In the genomic region with DNA sequence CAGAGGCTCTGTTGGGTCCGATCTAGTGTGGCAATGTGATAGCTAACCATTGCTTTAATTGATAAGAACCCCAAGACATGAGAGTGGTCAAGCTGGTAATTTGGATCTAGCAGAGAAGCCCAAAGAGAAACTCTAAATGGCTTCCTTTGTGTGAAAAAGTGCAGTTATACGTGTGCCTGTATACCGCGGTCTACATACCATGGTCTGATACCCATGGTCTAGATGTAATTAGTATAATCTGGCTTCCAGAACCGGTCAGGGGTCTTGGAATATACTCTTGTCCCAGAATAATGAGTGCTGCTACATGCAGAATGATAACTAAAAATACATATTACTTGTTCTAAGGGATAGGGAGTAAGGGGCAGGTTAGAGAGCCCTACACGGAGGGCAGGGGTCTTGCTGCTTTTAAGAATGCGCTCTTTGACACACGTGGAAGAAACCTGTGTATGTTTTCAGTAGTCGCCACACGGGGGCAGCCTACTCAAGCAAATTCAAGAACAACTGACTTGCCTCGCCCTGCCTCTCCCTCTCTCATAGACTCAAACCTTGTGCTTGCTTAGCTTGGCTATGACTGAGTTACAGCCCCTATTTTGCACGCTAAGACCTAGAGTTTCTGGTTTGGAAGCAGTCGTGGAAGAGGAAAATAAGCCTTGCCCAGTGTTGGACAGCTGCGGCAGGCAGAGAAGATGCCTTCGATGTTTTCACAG, we compare ENCODE assay signal across 8 mouse cellular contexts. TPM values are rescaled to one million over a fixed set of nuclear protein-coding genes. Genes with fewer than 3 reads are reported as not detected.
DNase-seq lines count a peak whose midpoint lies in the region; ATAC-seq lines count a peak whose summit lies in the region.

No protein-coding gene starts in this region.

- no peaks in the 10 kb centered on the region for H3K27me3 ChIP-seq in limb, embryonic 13.5 days
- no peaks in the 10 kb centered on the region for H3K27me3 ChIP-seq in midbrain, embryonic 16.5 days (ENCODE audit: control insufficient read depth, insufficient read depth, low read depth, low read length)

- peaks cover 6% of the 10 kb centered on the region for H3K36me3 ChIP-seq in limb, embryonic 13.5 days
- H3K36me3 ChIP-seq in midbrain, embryonic 16.5 days (ENCODE audit: control insufficient read depth, insufficient read depth, low read length) = no peaks in the 10 kb centered on the region

- no peak overlapping the region for H3K9ac ChIP-seq in limb, embryonic 13.5 days
- no peak overlapping the region for H3K9ac ChIP-seq in midbrain, embryonic 16.5 days (ENCODE audit: low read depth, low read length)

- H3K27ac ChIP-seq in limb, embryonic 13.5 days = no peak overlapping the region
- no peak overlapping the region for H3K27ac ChIP-seq in midbrain, embryonic 16.5 days (ENCODE audit: low read length)

- no peaks in the 10 kb centered on the region for H3K9me3 ChIP-seq in limb, embryonic 13.5 days
- H3K9me3 ChIP-seq in midbrain, embryonic 16.5 days (replicated peaks; ENCODE audit: control insufficient read depth, low read length, poor library complexity, severe bottlenecking) = no peaks in the 10 kb centered on the region

- WGBS in limb, embryonic 13.5 days = 55% methylated on average over 15 of the region's 15 CpGs
- WGBS in midbrain, embryonic 16.5 days = 54% methylated on average over 15 of the region's 15 CpGs

- no peaks in the 10 kb centered on the region for H3K4me1 ChIP-seq in limb, embryonic 13.5 days
- no peaks in the 10 kb centered on the region for H3K4me1 ChIP-seq in midbrain, embryonic 16.5 days (ENCODE audit: control insufficient read depth, insufficient read depth, low read length)

- H3K4me3 ChIP-seq in limb, embryonic 13.5 days = no peak overlapping the region
- H3K4me3 ChIP-seq in midbrain, embryonic 16.5 days (ENCODE audit: low read depth, low read length) = no peak overlapping the region

- DNase-seq in urinary bladder, postnatal 14 days (ENCODE audit: low spot score) = peak; percentile 68
- DNase-seq in urinary bladder, postnatal 10 days (ENCODE audit: low spot score) = no peak
- DNase-seq in embryo, embryonic 11.5 days (ENCODE audit: low read depth, low spot score) = peak; percentile 75
- peak; percentile 40 to 67 for DNase-seq in gastrocnemius, postnatal 4 days (ENCODE audit: low spot score in 2 of 2)
- peak; percentile 34 to 67 for DNase-seq in kidney, adult 8-10 months
- DNase-seq in spleen, postnatal 14 days (ENCODE audit: low spot score in 2 of 2) = peak; percentile 26 to 52

- no peak overlapping the region for H3K4me2 ChIP-seq in limb, embryonic 13.5 days (replicated peaks)
- no peak overlapping the region for H3K4me2 ChIP-seq in midbrain, embryonic 16.5 days (ENCODE audit: low read length)

- peak; percentile 84 for ATAC-seq in limb, embryonic 13.5 days (ENCODE audit: low FRiP score, low read depth)
- peak; percentile 85 for ATAC-seq in midbrain, embryonic 16.5 days

RNA-seq across cellular contexts. Expression of a gene that starts 23.4 kb away (rescaled TPM):
- 10 to 100 TPM in 1 of 2 experiments, 1 to 10 TPM in 1; 9.1 to 10.1 TPM for total RNA-seq in gastrocnemius, postnatal 4 days (2021)
- polyA plus RNA-seq in limb, embryonic 13.5 days (2015; fragmentation: Nextera tagmentation; extraction: Ambion mirVana) = 10.4 and 11.1 TPM in 2 replicates
- 6.0 and 7.3 TPM in 2 replicates for polyA plus RNA-seq in midbrain, embryonic 16.5 days (2015; fragmentation: Nextera tagmentation; extraction: Ambion mirVana)
